Mouse (Mus musculus) frontal cortex, adult 2 months (tissue): ENCODE measurements around the gene Ms4a8a. TPM values are rescaled to one million over a fixed set of nuclear protein-coding genes. Genes with fewer than 3 reads are reported as not detected.

Source experiments
- DNase-seq, 2 experiments: peaks; one replicate each; pipeline ENCODE4 v3.0.0; 2022; ENCODE audit warnings: low spot score in 1 of 2; ENCODE audit errors: extremely low spot score in 1 of 2
- polyA plus RNA-seq: library from polyadenylated mRNA; depleted of rRNA; stranded (reverse); fragments of >200 nt; gene quantifications from 2 replicates; pipeline ENCODE4 v1.2.3, GENCODE M21; 2012; rRNA removed

The Ms4a8a gene
- polyA plus RNA-seq, 1 experiment = not detected

- DNase-seq = no peak
Observed at GRCm38 (mm10) chr19:11017891-11018290, 63.0 kb downstream of the Ms4a8a start, which contains the start of gene Ms4a18. Gene Ms4a18 (minus strand): TSS chr19:11018031.

Other genes starting within 250 kb of the Ms4a8a start
- 1.7 and 2.2 TPM in 2 replicates for gene Slc15a3, start 241.4 kb downstream of the Ms4a8a start, polyA plus RNA-seq
- 132 and 133 TPM in 2 replicates for gene Tmem132a, start 211.2 kb downstream of the Ms4a8a start, polyA plus RNA-seq
- 49.2 and 50.2 TPM in 2 replicates for gene Tmem109, start 199.1 kb downstream of the Ms4a8a start, polyA plus RNA-seq
- 187 and 207 TPM in 2 replicates for gene Prpf19, start 185.9 kb downstream of the Ms4a8a start, polyA plus RNA-seq
- gene Zp1, start 160.5 kb downstream of the Ms4a8a start, polyA plus RNA-seq = 0.06 TPM in 1 of 2 replicates, not detected in the other
- gene Ptgdr2, start 143.9 kb downstream of the Ms4a8a start, polyA plus RNA-seq = 0.08 and 0.22 TPM in 2 replicates
- 5.1 and 5.5 TPM in 2 replicates for gene Ccdc86, start 131.8 kb downstream of the Ms4a8a start, polyA plus RNA-seq
- not detected in 2 replicates for gene Ms4a10, start 106.4 kb downstream of the Ms4a8a start, polyA plus RNA-seq
- 81.7 and 91.9 TPM in 2 replicates for gene Ms4a15, start 87.9 kb downstream of the Ms4a8a start, polyA plus RNA-seq
- not detected in 2 replicates for gene Ms4a18, start 63.1 kb downstream of the Ms4a8a start, polyA plus RNA-seq
- not detected in 2 replicates for gene 1700017D01Rik, start 49.8 kb upstream of the Ms4a8a start, polyA plus RNA-seq
- not detected in 2 replicates for gene 1700025F22Rik, start 84.2 kb upstream of the Ms4a8a start, polyA plus RNA-seq
- not detected in 2 replicates for gene Ms4a13, start 115.6 kb upstream of the Ms4a8a start, polyA plus RNA-seq
- gene Ms4a12, start 151.3 kb upstream of the Ms4a8a start, polyA plus RNA-seq = not detected in 2 replicates
- 0.06 and 0.11 TPM in 2 replicates for gene Ms4a1, start 185.1 kb upstream of the Ms4a8a start, polyA plus RNA-seq
- gene Ms4a5, start 202.8 kb upstream of the Ms4a8a start, polyA plus RNA-seq = not detected in 2 replicates
- 0.08 and 0.18 TPM in 2 replicates for gene Ms4a14, start 233.4 kb upstream of the Ms4a8a start, polyA plus RNA-seq